Mouse (Mus musculus): ENCODE data around the gene Triap1. TPM values are rescaled to one million over a fixed set of nuclear protein-coding genes. Genes with fewer than 3 reads are reported as not detected.

Triap1 gene
- polyA plus RNA-seq, 1 experiment from 2014 or later, result 51.0 TPM

- H3K4me3 ChIP-seq, result peak within 1 kb of the TSS; percentile 97
- no peaks in the 10 kb centered on the region for H3K9me3 ChIP-seq
- under 1% methylated on average over 73 of the region's 74 CpGs for WGBS
- H3K4me2 ChIP-seq, result peak within 1 kb of the TSS; percentile 87
- ATAC-seq (ENCODE audit: low FRiP score, low read depth), result peak; percentile 96
- peak within 1 kb of the TSS; percentile 84 for H3K27ac ChIP-seq (replicated peaks)
- no peaks in the 10 kb centered on the region for H3K27me3 ChIP-seq
- peak within 1 kb of the TSS; percentile 93 for H3K9ac ChIP-seq
- H3K36me3 ChIP-seq, result peaks cover 25% of the 10 kb centered on the region
- peaks cover 19% of the 10 kb centered on the region for H3K4me1 ChIP-seq (replicated peaks)
Observed at GRCm38 (mm10) chr5:115348546-115349224, 7.7 kb downstream of the Triap1 start, which contains the start of gene Cox6a1. TSS of gene Cox6a1 (minus strand) at chr5:115348981.

DNA sequence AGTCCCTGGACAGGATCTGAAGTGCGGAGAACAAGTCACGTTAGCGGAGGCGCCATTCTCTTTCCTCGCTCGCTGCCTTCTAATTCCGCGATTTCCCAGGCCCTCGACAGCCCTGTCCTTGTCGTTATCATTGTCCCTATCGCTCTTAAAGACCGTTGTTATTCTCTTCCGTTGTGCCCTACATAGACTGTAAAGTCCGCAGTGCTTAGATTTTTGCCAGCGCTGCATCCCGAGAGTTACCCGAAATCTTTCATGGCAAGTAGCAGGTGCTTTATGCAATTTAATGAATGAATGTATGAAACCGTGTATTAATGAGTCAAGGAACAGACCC lies 8.2 kb downstream of the Triap1 start:
- peak overlapping the region; percentile 66 for H3K9ac ChIP-seq
- H3K4me1 ChIP-seq (replicated peaks), result peaks cover 19% of the 10 kb centered on the region
- H3K4me2 ChIP-seq, result peak overlapping the region; percentile 87
- ATAC-seq (ENCODE audit: low FRiP score, low read depth), result peak; percentile 71
- H3K27ac ChIP-seq (replicated peaks), result peak overlapping the region; percentile 84
- H3K4me3 ChIP-seq, result peak overlapping the region; percentile 97
- peaks cover 20% of the 10 kb centered on the region for H3K36me3 ChIP-seq
- no peaks in the 10 kb centered on the region for H3K27me3 ChIP-seq
- under 1% methylated on average over 18 of the region's 18 CpGs for WGBS
- H3K9me3 ChIP-seq, result no peaks in the 10 kb centered on the region

GRCm38 (mm10) chr5:115351348-115351747 lies 10.3 kb downstream of the Triap1 start:
- no peak overlapping the region for H3K27ac ChIP-seq (replicated peaks)
- H3K4me2 ChIP-seq, result no peak overlapping the region
- 80% methylated on average over 5 of the region's 5 CpGs for WGBS
- H3K4me1 ChIP-seq (replicated peaks), result peaks cover 19% of the 10 kb centered on the region
- no peak for ATAC-seq (ENCODE audit: low FRiP score, low read depth)
- H3K27me3 ChIP-seq, result no peaks in the 10 kb centered on the region
- H3K36me3 ChIP-seq, result no peaks in the 10 kb centered on the region
- H3K9me3 ChIP-seq, result no peaks in the 10 kb centered on the region
- no peak overlapping the region for H3K9ac ChIP-seq
- H3K4me3 ChIP-seq, result no peak overlapping the region

- WGBS, result 66% methylated on average over 13 of the region's 13 CpGs
- Histone ChIP-seq H3K4me2 (no peak overlapping the region), H3K27me3 (no peaks in the 10 kb centered on the region), H3K36me3 (no peaks in the 10 kb centered on the region), H3K4me3 (no peak overlapping the region), H3K9ac (no peak overlapping the region), H3K27ac (replicated peaks) (no peak overlapping the region), H3K9me3 (no peaks in the 10 kb centered on the region), H3K4me1 (replicated peaks) (no peaks in the 10 kb centered on the region)
- ATAC-seq (ENCODE audit: low FRiP score, low read depth), result no peak
Observed at GRCm38 (mm10) chr5:115355070-115355469, 14.0 kb downstream of the Triap1 start.

- WGBS, result 9% methylated on average over 12 of the region's 12 CpGs
- Histone ChIP-seq H3K9ac (no peak overlapping the region), H3K9me3 (no peaks in the 10 kb centered on the region), H3K4me3 (no peak overlapping the region), H3K27me3 (no peaks in the 10 kb centered on the region), H3K4me2 (no peak overlapping the region), H3K27ac (replicated peaks) (no peak overlapping the region), H3K4me1 (replicated peaks) (no peaks in the 10 kb centered on the region), H3K36me3 (no peaks in the 10 kb centered on the region)
- ATAC-seq (ENCODE audit: low FRiP score, low read depth), result no peak
Observed at GRCm38 (mm10) chr5:115358872-115359271, 17.8 kb downstream of the Triap1 start.

- no peak overlapping the region for H3K27ac ChIP-seq (replicated peaks)
- H3K9ac ChIP-seq, result no peak overlapping the region
- no peaks in the 10 kb centered on the region for H3K9me3 ChIP-seq
- ATAC-seq (ENCODE audit: low FRiP score, low read depth), result no peak
- no peaks in the 10 kb centered on the region for H3K27me3 ChIP-seq
- H3K4me1 ChIP-seq (replicated peaks), result no peaks in the 10 kb centered on the region
- no peaks in the 10 kb centered on the region for H3K36me3 ChIP-seq
- WGBS, result 85% methylated on average over 8 of the region's 8 CpGs
- no peak overlapping the region for H3K4me2 ChIP-seq
- no peak overlapping the region for H3K4me3 ChIP-seq
Observed at GRCm38 (mm10) chr5:115359438-115359837, 18.4 kb downstream of the Triap1 start.

- Histone ChIP-seq H3K36me3 (no peaks in the 10 kb centered on the region), H3K9me3 (no peaks in the 10 kb centered on the region), H3K9ac (no peak overlapping the region), H3K4me3 (no peak overlapping the region), H3K4me1 (replicated peaks) (no peaks in the 10 kb centered on the region), H3K27me3 (no peaks in the 10 kb centered on the region), H3K4me2 (no peak overlapping the region), H3K27ac (replicated peaks) (no peak overlapping the region)
- 65% methylated on average over 5 of the region's 5 CpGs for WGBS
- no peak for ATAC-seq (ENCODE audit: low FRiP score, low read depth)
Observed at GRCm38 (mm10) chr5:115359851-115360372, 18.9 kb downstream of the Triap1 start.

DNA sequence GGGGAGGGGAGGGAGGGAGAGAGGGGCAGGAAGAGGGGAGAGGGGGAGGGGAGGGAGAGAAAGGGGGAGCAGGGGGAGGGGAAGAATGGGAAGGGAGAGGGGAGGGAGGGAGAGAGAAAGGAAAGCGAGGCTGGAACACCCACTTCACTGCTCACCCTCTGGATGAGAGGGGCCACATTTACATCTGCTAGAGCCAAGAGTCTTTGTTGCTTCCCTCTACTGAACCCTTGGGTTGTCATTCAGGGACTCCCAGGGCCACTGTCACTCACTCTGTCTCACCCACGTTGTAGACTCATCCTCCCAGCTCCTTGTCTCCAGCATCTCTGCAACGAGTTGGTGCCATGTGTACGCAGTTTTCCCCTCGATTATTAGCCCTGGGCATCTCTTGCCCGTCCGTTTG lies 21.2 kb downstream of the Triap1 start:
- no peak for ATAC-seq (ENCODE audit: low FRiP score, low read depth)
- H3K4me2 ChIP-seq, result no peak overlapping the region
- no peak overlapping the region for H3K9ac ChIP-seq
- no peaks in the 10 kb centered on the region for H3K27me3 ChIP-seq
- no peaks in the 10 kb centered on the region for H3K36me3 ChIP-seq
- no peaks in the 10 kb centered on the region for H3K4me1 ChIP-seq (replicated peaks)
- no peaks in the 10 kb centered on the region for H3K9me3 ChIP-seq
- WGBS, result 26% methylated on average over 7 of the region's 7 CpGs
- no peak overlapping the region for H3K27ac ChIP-seq (replicated peaks)
- no peak overlapping the region for H3K4me3 ChIP-seq

- WGBS, result 9% methylated on average over 19 of the region's 19 CpGs
- H3K27me3 ChIP-seq, result no peaks in the 10 kb centered on the region
- no peak overlapping the region for H3K4me2 ChIP-seq
Observed at GRCm38 (mm10) chr5:115362819-115363714, 22.0 kb downstream of the Triap1 start.

GRCm38 (mm10) chr5:115364782-115365181 lies 23.8 kb downstream of the Triap1 start:
- no peak overlapping the region for H3K4me3 ChIP-seq
- H3K36me3 ChIP-seq, result no peaks in the 10 kb centered on the region
- no peaks in the 10 kb centered on the region for H3K4me1 ChIP-seq (replicated peaks)
- no peaks in the 10 kb centered on the region for H3K9me3 ChIP-seq
- WGBS, result 86% methylated on average over 4 of the region's 4 CpGs
- H3K27ac ChIP-seq (replicated peaks), result no peak overlapping the region
- no peak for ATAC-seq (ENCODE audit: low FRiP score, low read depth)
- H3K27me3 ChIP-seq, result no peaks in the 10 kb centered on the region
- no peak overlapping the region for H3K4me2 ChIP-seq
- no peak overlapping the region for H3K9ac ChIP-seq

More at GRCm38 (mm10) chr5:115362819-115363714, 22.0 kb downstream of the Triap1 start:
- no peak overlapping the region for H3K4me3 ChIP-seq
- no peak overlapping the region for H3K9ac ChIP-seq
- ATAC-seq (ENCODE audit: low FRiP score, low read depth), result no peak
- H3K36me3 ChIP-seq, result no peaks in the 10 kb centered on the region
- no peaks in the 10 kb centered on the region for H3K9me3 ChIP-seq
- no peaks in the 10 kb centered on the region for H3K4me1 ChIP-seq (replicated peaks)
- no peak overlapping the region for H3K27ac ChIP-seq (replicated peaks)

DNA sequence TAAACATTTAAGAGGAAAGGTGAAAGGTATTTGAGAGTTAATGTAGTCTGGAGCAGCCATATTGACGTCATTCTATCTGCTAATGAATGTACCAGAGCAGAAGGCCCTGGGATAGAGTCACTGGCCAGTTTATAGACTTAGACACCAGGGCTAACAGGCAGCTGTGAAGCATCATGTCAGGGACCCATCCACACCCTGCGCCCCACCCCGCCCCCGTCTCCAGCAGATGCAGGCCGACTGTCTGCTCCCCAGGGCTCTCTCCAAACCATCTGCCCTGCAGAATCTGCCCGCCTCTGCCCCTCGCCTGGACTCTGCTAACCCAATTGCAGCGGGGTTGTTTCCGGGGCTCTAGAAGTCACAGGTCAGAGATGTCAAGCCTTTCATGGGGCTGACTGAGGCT lies 30.7 kb downstream of the Triap1 start:
- no peaks in the 10 kb centered on the region for H3K27me3 ChIP-seq
- no peak overlapping the region for H3K4me3 ChIP-seq
- no peaks in the 10 kb centered on the region for H3K36me3 ChIP-seq
- no peak overlapping the region for H3K27ac ChIP-seq (replicated peaks)
- no peak overlapping the region for H3K9ac ChIP-seq
- no peak for ATAC-seq (ENCODE audit: low FRiP score, low read depth)
- H3K9me3 ChIP-seq, result no peaks in the 10 kb centered on the region
- WGBS, result 22% methylated on average over 9 of the region's 9 CpGs
- H3K4me1 ChIP-seq (replicated peaks), result peaks cover 5% of the 10 kb centered on the region
- H3K4me2 ChIP-seq, result no peak overlapping the region
